Mouse (Mus musculus) MEL (cell line): ENCODE results near the gene Cct8l1.

Experiments
- CTCF ChIP-seq, 3 experiments: IDR thresholded peaks in 2 of 3; conservative IDR thresholded peaks in 1 of 3; 2 replicates each; pipeline ENCODE4 v1.5.1; 2011 to 2012; ENCODE audit warnings: low read length in 3 of 3, low read depth in 2 of 3, mild to moderate bottlenecking in 2 of 3, improper control_type of control experiment in 1 of 3, inconsistent platforms in 1 of 3, mixed read lengths in 1 of 3, moderate library complexity in 1 of 3; ENCODE audit not compliant: control insufficient read depth in 1 of 3, insufficient read depth in 1 of 3, poor library complexity in 1 of 3, severe bottlenecking in 1 of 3
- POLR2A ChIP-seq, 2 experiments: IDR thresholded peaks; 2 replicates each; pipeline ENCODE4 v1.6.1; 2011 to 2012; ENCODE audit warnings: low read length in 2 of 2, mild to moderate bottlenecking in 2 of 2, control low read depth in 1 of 2, improper control_type of control experiment in 1 of 2, low read depth in 1 of 2, moderate library complexity in 1 of 2; ENCODE audit not compliant: control insufficient read depth in 1 of 2, insufficient read depth in 1 of 2, poor library complexity in 1 of 2
- TAL1 ChIP-seq: IDR thresholded peaks from 2 replicates; pipeline ENCODE4 v1.6.1; 2012; ENCODE audit warnings: mild to moderate bottlenecking, inconsistent platforms, low read length, moderate library complexity, mixed read lengths
- ZC3H11A ChIP-seq: IDR thresholded peaks from 2 replicates; pipeline ENCODE4 v1.6.1; 2012; ENCODE audit warnings: low read depth, mild to moderate bottlenecking, inconsistent platforms, low read length, improper control_type of control experiment

DNA sequence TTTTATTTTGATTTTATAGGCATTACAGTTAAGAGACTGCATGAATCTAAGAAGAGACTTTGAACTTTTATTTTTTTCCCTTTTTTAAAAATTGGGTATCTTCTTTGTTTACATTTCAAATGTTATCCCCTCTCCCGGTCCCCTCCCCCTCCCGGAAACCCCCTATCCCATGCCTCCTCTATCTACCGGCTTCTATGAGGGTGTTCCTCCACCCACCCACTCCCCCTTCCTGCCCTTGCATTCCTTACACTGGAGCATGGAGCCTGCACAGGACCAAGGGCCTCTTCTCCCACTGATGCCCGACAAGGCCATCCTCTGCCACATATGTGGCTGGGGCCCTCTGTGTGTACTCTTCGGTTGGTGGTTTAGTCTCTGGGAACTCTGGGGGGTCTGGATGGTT lies 40.5 kb downstream of the Cct8l1 start:
- TF ChIP-seq TAL1 (no peak), POLR2A (IDR thresholded peaks at IDR 0.05; ENCODE audit: control insufficient read depth in 1 of 2, insufficient read depth in 1 of 2, low read depth in 1 of 2, low read length in 2 of 2, poor library complexity in 1 of 2) (no peak), CTCF (IDR thresholded peaks at IDR 0.05 in 2 of 3, conservative IDR thresholded peaks at IDR 0.05 in 1 of 3; ENCODE audit: control insufficient read depth in 1 of 3, insufficient read depth in 1 of 3, low read depth in 2 of 3, low read length in 3 of 3, poor library complexity in 1 of 3, severe bottlenecking in 1 of 3) (no peak), ZC3H11A (no peak)
